ENCODE assay signal across 23 mouse cellular contexts in genomic region chr10:103030931-103031330, GRCm38 (mm10). TPM values are rescaled to one million over a fixed set of nuclear protein-coding genes. Genes with fewer than 3 reads are reported as not detected.
A peak's percentile ranks its signal among the peaks of the same experiment; 100 is the strongest.
DNase-seq lines count a peak whose midpoint lies in the region; ATAC-seq and TF ChIP-seq lines count a peak whose summit lies in the region.
"Had no signal": no experiment of that assay in that cellular context is flagged by ENCODE, and none has a peak within 500 bp of the region (broad histone marks: within the 10 kb centered on the region; RNA-seq: fewer than 3 reads in every experiment).

No protein-coding gene starts in this region.

- 0 out of 2 replicates have a peak, but pooled peaks cover 5% of the 10 kb centered on the region for H3K4me1 ChIP-seq in forebrain, embryonic 11.5 days (replicated peaks; ENCODE audit: control insufficient read depth, insufficient read depth, low read length)
- H3K4me1 ChIP-seq in forebrain, embryonic 16.5 days (replicated peaks; ENCODE audit: control insufficient read depth, insufficient read depth, low read length): peaks cover 11% of the 10 kb centered on the region
- H3K4me1 ChIP-seq in kidney, postnatal 0 days (replicated peaks; ENCODE audit: insufficient read depth, low read length): no peaks in the 10 kb centered on the region
- H3K4me1 ChIP-seq: liver, embryonic 12.5 days had no signal

- no peak overlapping the region for H3K4me2 ChIP-seq in forebrain, embryonic 11.5 days (ENCODE audit: low read depth, low read length, severe bottlenecking)
- no peak overlapping the region for H3K4me2 ChIP-seq in forebrain, embryonic 16.5 days (ENCODE audit: low read length)
- 0 out of 2 replicates have a peak overlapping the region, but pooled peaks have one; percentile 55 for H3K4me2 ChIP-seq in kidney, postnatal 0 days (ENCODE audit: low read length)
- H3K4me2 ChIP-seq: liver, embryonic 12.5 days had no signal

- H3K27ac ChIP-seq in forebrain, embryonic 11.5 days (ENCODE audit: low read depth, low read length): no peak overlapping the region
- no peak overlapping the region for H3K27ac ChIP-seq in forebrain, embryonic 16.5 days (ENCODE audit: low read length)
- no peak overlapping the region for H3K27ac ChIP-seq in kidney, postnatal 0 days
- H3K27ac ChIP-seq: heart, adult 2 months; liver, embryonic 12.5 days had no signal

- peak; percentile 45 for DNase-seq in forebrain, embryonic 11.5 days (ENCODE audit: low spot score)
- DNase-seq in kidney, postnatal 0 days (ENCODE audit: low spot score): no peak
- no peak for DNase-seq in kidney, postnatal 25 days
- DNase-seq in retina, embryonic 14.5 days (ENCODE audit: low spot score): peak; percentile 35
- DNase-seq in retina, postnatal 1 day: no peak
- no peak for DNase-seq in layer of hippocampus, adult 11-12 months (ENCODE audit: low spot score)
- DNase-seq: adrenal gland, postnatal 10 days; cerebellum, adult 11 months; cerebellum, postnatal 14 days; embryo, embryonic 11 days; gastrocnemius, postnatal 25 days; heart, adult 2 months; heart, postnatal 36 days; lung, adult 2 months; lung, postnatal 36 days; thymus, postnatal 36 days had no signal

- H3K9me3 ChIP-seq in forebrain, embryonic 11.5 days (ENCODE audit: control insufficient read depth, low read length): no peaks in the 10 kb centered on the region
- H3K9me3 ChIP-seq in forebrain, embryonic 16.5 days (ENCODE audit: control insufficient read depth, low read length): no peaks in the 10 kb centered on the region
- no peaks in the 10 kb centered on the region for H3K9me3 ChIP-seq in kidney, postnatal 0 days (replicated peaks; ENCODE audit: low read length)
- H3K9me3 ChIP-seq: liver, embryonic 12.5 days had no signal

- H3K4me3 ChIP-seq in forebrain, embryonic 11.5 days (ENCODE audit: low read depth, low read length): no peak overlapping the region
- H3K4me3 ChIP-seq in forebrain, embryonic 16.5 days (replicated peaks; ENCODE audit: low read length): no peak overlapping the region
- H3K4me3 ChIP-seq in kidney, postnatal 0 days (replicated peaks; ENCODE audit: low read depth, low read length): 0 out of 2 replicates have a peak overlapping the region, but pooled peaks have one; percentile 34
- H3K4me3 ChIP-seq: heart, adult 2 months; liver, embryonic 12.5 days; myocyte had no signal

- no peak for TF ChIP-seq CTCF in kidney, postnatal 0 days (IDR thresholded peaks at IDR 0.05; ENCODE audit: low read depth)

- H3K27me3 ChIP-seq in forebrain, embryonic 11.5 days (ENCODE audit: control insufficient read depth, insufficient read depth, low read length): peaks cover 70% of the 10 kb centered on the region
- peaks cover 55% of the 10 kb centered on the region for H3K27me3 ChIP-seq in forebrain, embryonic 16.5 days (replicated peaks; ENCODE audit: control insufficient read depth, insufficient read depth, low read length)
- H3K27me3 ChIP-seq in kidney, postnatal 0 days (ENCODE audit: insufficient read depth, low read length): peaks cover 62% of the 10 kb centered on the region

- no peaks in the 10 kb centered on the region for H3K36me3 ChIP-seq in forebrain, embryonic 11.5 days (ENCODE audit: control insufficient read depth, insufficient read depth, low read length)
- no peaks in the 10 kb centered on the region for H3K36me3 ChIP-seq in forebrain, embryonic 16.5 days (ENCODE audit: control insufficient read depth, insufficient read depth)
- no peaks in the 10 kb centered on the region for H3K36me3 ChIP-seq in kidney, postnatal 0 days (ENCODE audit: insufficient read depth, low read length)
- H3K36me3 ChIP-seq: G1E; liver, embryonic 12.5 days had no signal

- 2% methylated on average over 11 of the region's 11 CpGs for WGBS in forebrain, embryonic 11.5 days
- 2% methylated on average over 11 of the region's 11 CpGs for WGBS in forebrain, embryonic 16.5 days
- 7% methylated on average over 11 of the region's 11 CpGs for WGBS in kidney, postnatal 0 days

- ATAC-seq in forebrain, embryonic 11.5 days (replicated peaks; ENCODE audit: low FRiP score): no peak
- ATAC-seq in forebrain, embryonic 16.5 days: no peak
- ATAC-seq in kidney, postnatal 0 days (replicated peaks; ENCODE audit: low FRiP score, low read depth): no peak
- ATAC-seq: activated CD4-positive, CD25-positive, alpha-beta regulatory T cell, adult 4 months; hindbrain, embryonic 16.5 days; intestine, embryonic 16.5 days; liver, embryonic 12.5 days had no signal

- no peak overlapping the region for H3K9ac ChIP-seq in forebrain, embryonic 11.5 days (ENCODE audit: low read length)
- no peak overlapping the region for H3K9ac ChIP-seq in forebrain, embryonic 16.5 days (replicated peaks; ENCODE audit: low read depth, low read length)
- no peak overlapping the region for H3K9ac ChIP-seq in kidney, postnatal 0 days (ENCODE audit: low read depth, low read length)
- H3K9ac ChIP-seq: liver, embryonic 12.5 days had no signal

RNA-seq across cellular contexts. Expression of gene Alx1, which starts 0.9 kb away (rescaled TPM):
- polyA plus RNA-seq in forebrain, embryonic 11.5 days (2014; fragmentation: Nextera tagmentation; extraction: Ambion mirVana): 44.8 and 48.8 TPM in 2 replicates
- 0.76 and 1.6 TPM in 2 replicates for polyA plus RNA-seq in forebrain, embryonic 16.5 days (2015; fragmentation: Nextera tagmentation; extraction: Ambion mirVana)
- 40.9 and 41.2 TPM in 2 replicates for polyA plus RNA-seq in kidney, postnatal 0 days (2015; fragmentation: Nextera tagmentation; extraction: Ambion mirVana)
- polyA plus RNA-seq: activated CD4-positive, CD25-positive, alpha-beta regulatory T cell, adult 4 months; G1E; hindbrain, embryonic 16.5 days; intestine, embryonic 16.5 days; lung, adult 2 months had no signal

Comparison
In these comparisons a context has a peak if more than half of its experiments do, and no peak if none do; other contexts are left out.
1. DNase-seq: peak in forebrain, embryonic 11.5 days (single experiment) and retina, embryonic 14.5 days (single experiment); none in kidney, postnatal 0 days (single experiment), kidney, postnatal 25 days (0 of 2), retina, postnatal 1 day (single experiment) and layer of hippocampus, adult 11-12 months (single experiment).
2. RNA of gene Alx1, which starts 0.9 kb away (polyA plus RNA-seq): 44.8 to 48.8 TPM in forebrain, embryonic 11.5 days and 40.9 to 41.2 TPM in kidney, postnatal 0 days; 0.76 to 1.6 TPM in forebrain, embryonic 16.5 days; every median in the first group is over 10 times any median in the second.